Mouse (Mus musculus): ENCODE results near the gene Lrp3. TPM values are rescaled to one million over a fixed set of nuclear protein-coding genes. Genes with fewer than 3 reads are reported as not detected.

Gene Lrp3
- polyA plus RNA-seq, 1 experiment: 3.6 TPM

- H3K9ac ChIP-seq (ENCODE audit: low read depth, poor library complexity, severe bottlenecking): peak overlapping the region; percentile 49
- no peaks in the 10 kb centered on the region for H3K9me3 ChIP-seq (replicated peaks; ENCODE audit: control insufficient read depth, insufficient read depth, low read length, poor library complexity, severe bottlenecking)
- no peak overlapping the region for H3K27ac ChIP-seq (ENCODE audit: insufficient read depth, low read length)
- H3K4me3 ChIP-seq (ENCODE audit: low read depth, low read length): peak overlapping the region; percentile 65
- no peaks in the 10 kb centered on the region for H3K27me3 ChIP-seq (ENCODE audit: control insufficient read depth, insufficient read depth, low read length, poor library complexity, severe bottlenecking)
- H3K4me1 ChIP-seq (ENCODE audit: control insufficient read depth, insufficient read depth, low read length): no peaks in the 10 kb centered on the region
- TF ChIP-seq POLR2A (IDR thresholded peaks at IDR 0.05; ENCODE audit: insufficient read depth, low read length): no peak
- TF ChIP-seq EP300 (IDR thresholded peaks at IDR 0.05; ENCODE audit: insufficient read depth, low read depth, low read length): no peak
- no peak for TF ChIP-seq CTCF (IDR thresholded peaks at IDR 0.05; ENCODE audit: low read depth, low read length)
- H3K36me3 ChIP-seq (ENCODE audit: control insufficient read depth, insufficient read depth, low read length, poor library complexity, severe bottlenecking): no peaks in the 10 kb centered on the region
Observed at GRCm38 (mm10) chr7:35235308-35235707, 20.0 kb upstream of the Lrp3 start.

- no peaks in the 10 kb centered on the region for H3K36me3 ChIP-seq (ENCODE audit: control insufficient read depth, insufficient read depth, low read length, poor library complexity, severe bottlenecking)
- no peaks in the 10 kb centered on the region for H3K27me3 ChIP-seq (ENCODE audit: control insufficient read depth, insufficient read depth, low read length, poor library complexity, severe bottlenecking)
- peak overlapping the region; percentile 74 for H3K4me3 ChIP-seq (ENCODE audit: low read depth, low read length)
- H3K9me3 ChIP-seq (replicated peaks; ENCODE audit: control insufficient read depth, insufficient read depth, low read length, poor library complexity, severe bottlenecking): no peaks in the 10 kb centered on the region
- TF ChIP-seq EP300 (IDR thresholded peaks at IDR 0.05; ENCODE audit: insufficient read depth, low read depth, low read length) (no peak), POLR2A (IDR thresholded peaks at IDR 0.05; ENCODE audit: insufficient read depth, low read length) (no peak)
- no peaks in the 10 kb centered on the region for H3K4me1 ChIP-seq (ENCODE audit: control insufficient read depth, insufficient read depth, low read length)
- H3K27ac ChIP-seq (ENCODE audit: insufficient read depth, low read length): peak overlapping the region; percentile 52
- H3K9ac ChIP-seq (ENCODE audit: low read depth, poor library complexity, severe bottlenecking): peak overlapping the region; percentile 60
Observed at GRCm38 (mm10) chr7:35234361-35235245, 19.3 kb upstream of the Lrp3 start.

GRCm38 (mm10) chr7:35233861-35234260 lies 18.6 kb upstream of the Lrp3 start:
- Histone ChIP-seq H3K4me3 (ENCODE audit: low read depth, low read length) (peak overlapping the region; percentile 73), H3K9ac (ENCODE audit: low read depth, poor library complexity, severe bottlenecking) (peak overlapping the region; percentile 60), H3K9me3 (replicated peaks; ENCODE audit: control insufficient read depth, insufficient read depth, low read length, poor library complexity, severe bottlenecking) (no peaks in the 10 kb centered on the region), H3K4me1 (ENCODE audit: control insufficient read depth, insufficient read depth, low read length) (no peaks in the 10 kb centered on the region), H3K27me3 (ENCODE audit: control insufficient read depth, insufficient read depth, low read length, poor library complexity, severe bottlenecking) (no peaks in the 10 kb centered on the region), H3K27ac (ENCODE audit: insufficient read depth, low read length) (peak overlapping the region; percentile 52), H3K36me3 (ENCODE audit: control insufficient read depth, insufficient read depth, low read length, poor library complexity, severe bottlenecking) (no peaks in the 10 kb centered on the region)
- TF ChIP-seq POLR2A (IDR thresholded peaks at IDR 0.05; ENCODE audit: insufficient read depth, low read length) (no peak), EP300 (IDR thresholded peaks at IDR 0.05; ENCODE audit: insufficient read depth, low read depth, low read length) (no peak), CTCF (IDR thresholded peaks at IDR 0.05; ENCODE audit: low read depth, low read length) (no peak)

GRCm38 (mm10) chr7:35232796-35233455 lies 17.6 kb upstream of the Lrp3 start:
- Histone ChIP-seq H3K27me3 (ENCODE audit: control insufficient read depth, insufficient read depth, low read length, poor library complexity, severe bottlenecking) (no peaks in the 10 kb centered on the region), H3K9me3 (replicated peaks; ENCODE audit: control insufficient read depth, insufficient read depth, low read length, poor library complexity, severe bottlenecking) (no peaks in the 10 kb centered on the region), H3K4me1 (ENCODE audit: control insufficient read depth, insufficient read depth, low read length) (no peaks in the 10 kb centered on the region), H3K9ac (ENCODE audit: low read depth, poor library complexity, severe bottlenecking) (peak overlapping the region; percentile 60), H3K4me3 (ENCODE audit: low read depth, low read length) (peak overlapping the region; percentile 61), H3K27ac (ENCODE audit: insufficient read depth, low read length) (peak overlapping the region; percentile 78), H3K36me3 (ENCODE audit: control insufficient read depth, insufficient read depth, low read length, poor library complexity, severe bottlenecking) (no peaks in the 10 kb centered on the region)
- TF ChIP-seq EP300 (IDR thresholded peaks at IDR 0.05; ENCODE audit: insufficient read depth, low read depth, low read length) (no peak), POLR2A (IDR thresholded peaks at IDR 0.05; ENCODE audit: insufficient read depth, low read length) (peak; percentile 37), CTCF (IDR thresholded peaks at IDR 0.05; ENCODE audit: low read depth, low read length) (no peak)

GRCm38 (mm10) chr7:35230333-35230732 lies 15.0 kb upstream of the Lrp3 start:
- no peaks in the 10 kb centered on the region for H3K36me3 ChIP-seq (ENCODE audit: control insufficient read depth, insufficient read depth, low read length, poor library complexity, severe bottlenecking)
- no peaks in the 10 kb centered on the region for H3K27me3 ChIP-seq (ENCODE audit: control insufficient read depth, insufficient read depth, low read length, poor library complexity, severe bottlenecking)
- H3K9ac ChIP-seq (ENCODE audit: low read depth, poor library complexity, severe bottlenecking): no peak overlapping the region
- H3K4me3 ChIP-seq (ENCODE audit: low read depth, low read length): no peak overlapping the region
- no peak overlapping the region for H3K27ac ChIP-seq (ENCODE audit: insufficient read depth, low read length)
- H3K9me3 ChIP-seq (replicated peaks; ENCODE audit: control insufficient read depth, insufficient read depth, low read length, poor library complexity, severe bottlenecking): no peaks in the 10 kb centered on the region
- H3K4me1 ChIP-seq (ENCODE audit: control insufficient read depth, insufficient read depth, low read length): no peaks in the 10 kb centered on the region
- TF ChIP-seq CTCF (IDR thresholded peaks at IDR 0.05; ENCODE audit: low read depth, low read length): peak; percentile 51
- no peak for TF ChIP-seq EP300 (IDR thresholded peaks at IDR 0.05; ENCODE audit: insufficient read depth, low read depth, low read length)

Measured in ES-Bruce4 (cell line).